Mouse (Mus musculus) Muller cell, postnatal 12 days (primary cell): Measurements from ENCODE around the gene Slc13a5.

Experiments
- DNase-seq: peaks from one replicate; pipeline ENCODE4 v3.0.0-alpha.2; 2015; ENCODE audit errors: inconsistent ontology term

The Slc13a5 gene

DNA sequence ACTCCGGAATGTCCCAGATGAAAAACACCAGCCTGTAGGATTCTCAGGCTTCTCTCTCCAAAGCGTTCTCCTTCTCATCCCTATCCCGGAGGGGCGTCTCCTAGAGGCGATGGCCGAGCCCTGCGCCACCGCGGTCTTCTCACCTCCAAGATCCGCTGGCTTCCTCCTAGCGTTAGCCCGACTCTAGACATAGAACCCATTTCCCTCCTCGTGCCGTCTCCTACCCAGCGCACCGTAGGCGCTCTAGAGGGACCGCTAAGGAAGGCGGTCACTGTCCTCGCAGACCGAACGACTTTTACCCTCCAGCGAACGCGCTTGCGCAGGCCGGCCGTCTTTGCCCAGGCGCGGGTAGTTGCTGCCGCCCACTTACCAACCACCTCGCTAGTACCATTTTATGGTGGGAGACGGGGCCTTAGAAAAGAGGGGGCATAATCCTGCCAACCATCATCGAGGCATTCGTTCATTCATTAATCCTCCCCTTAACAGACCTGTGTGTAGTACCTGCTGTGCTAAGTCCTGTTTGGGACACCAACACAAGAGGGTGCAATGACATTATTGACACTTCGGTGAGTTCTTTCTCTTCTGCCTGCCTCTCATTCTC lies at the start of gene Slc13a5:
TSS of gene Slc13a5 (minus strand) at position 263 of the 601 bp plus-strand sequence.
- no peak for DNase-seq

DNA sequence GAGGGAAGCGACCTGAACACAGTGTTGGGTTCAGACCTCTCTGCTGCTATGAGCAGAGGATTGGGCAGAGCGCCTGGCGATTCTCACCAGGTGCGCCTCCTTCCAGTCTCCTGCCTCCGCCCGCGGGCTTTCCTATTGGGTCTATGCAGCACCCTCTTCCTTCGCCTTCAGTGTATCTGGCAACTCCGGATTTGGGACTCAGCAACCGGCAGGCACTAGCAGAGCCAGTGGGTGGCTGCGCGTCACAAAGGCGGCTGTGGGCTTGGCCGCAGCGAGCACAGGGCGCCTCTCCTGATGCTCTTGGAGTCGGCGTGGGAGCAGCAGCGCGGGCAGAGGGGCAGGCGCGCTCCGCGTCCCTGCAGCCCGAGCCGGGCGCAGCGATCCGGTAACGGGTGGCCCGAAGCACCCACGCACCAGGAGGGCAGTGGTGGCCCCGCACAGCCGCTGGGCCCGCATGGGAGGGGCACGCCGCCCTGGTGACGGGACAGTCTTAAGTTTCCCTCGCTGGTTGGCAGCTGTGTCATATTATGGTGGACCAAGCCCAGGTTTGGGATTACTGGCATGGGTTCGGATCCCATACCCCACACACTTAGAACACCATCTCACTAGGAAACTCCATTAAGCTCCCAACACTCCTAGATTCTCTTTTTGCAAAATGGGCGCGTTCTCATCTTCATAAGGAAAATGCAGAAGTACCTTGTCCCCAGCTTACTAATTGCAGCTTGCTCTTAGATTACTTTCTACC lies 47.3 kb upstream of the Slc13a5 start, which contains the start of gene Fbxo39:
TSS of gene Fbxo39 (plus strand) at position 294 of the 745 bp plus-strand sequence.
- DNase-seq = peak; percentile 22

- DNase-seq = no peak
Measured at GRCm38 (mm10) chr11:72311355-72312001, 44.5 kb upstream of the Slc13a5 start.

DNA sequence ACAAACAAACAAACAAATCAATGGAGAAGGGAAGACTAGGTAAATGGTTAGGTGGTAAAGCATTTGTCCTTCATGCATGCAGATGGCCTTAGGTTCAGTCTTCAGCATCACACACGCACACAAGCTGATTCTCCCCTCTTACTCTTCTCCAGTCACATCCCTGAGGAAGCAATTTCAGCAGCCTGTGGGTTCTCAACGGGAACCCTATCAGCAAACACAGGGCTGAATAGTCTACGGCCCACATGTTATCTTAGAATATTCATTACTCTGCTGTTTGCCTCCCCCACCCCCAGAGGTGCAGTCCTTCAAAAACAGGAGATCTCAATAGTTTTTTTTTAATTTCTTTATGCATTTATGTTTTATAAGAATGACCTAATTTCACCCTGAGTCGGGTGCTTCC lies 43.5 kb upstream of the Slc13a5 start:
- DNase-seq = no peak

DNA sequence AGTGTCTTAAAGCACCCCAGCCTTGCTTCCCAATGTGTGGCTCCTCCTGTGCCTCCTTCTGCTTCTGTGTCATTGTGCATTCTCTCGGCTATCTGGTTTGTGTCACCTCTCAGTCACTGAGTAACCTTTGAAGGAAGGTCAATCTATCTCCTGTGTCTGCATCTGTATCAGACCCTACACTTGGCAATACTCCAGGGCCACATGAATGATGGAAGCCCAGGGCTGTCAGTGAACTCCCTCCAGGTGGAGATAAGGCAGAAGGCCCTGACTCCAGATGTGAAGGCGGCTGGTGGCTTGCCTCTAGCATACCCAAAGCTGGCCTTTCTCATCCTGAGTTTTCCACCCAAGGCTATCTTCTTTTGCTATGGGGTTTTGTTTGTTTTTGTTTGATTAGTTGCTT lies 42.0 kb upstream of the Slc13a5 start:
- no peak for DNase-seq

DNA sequence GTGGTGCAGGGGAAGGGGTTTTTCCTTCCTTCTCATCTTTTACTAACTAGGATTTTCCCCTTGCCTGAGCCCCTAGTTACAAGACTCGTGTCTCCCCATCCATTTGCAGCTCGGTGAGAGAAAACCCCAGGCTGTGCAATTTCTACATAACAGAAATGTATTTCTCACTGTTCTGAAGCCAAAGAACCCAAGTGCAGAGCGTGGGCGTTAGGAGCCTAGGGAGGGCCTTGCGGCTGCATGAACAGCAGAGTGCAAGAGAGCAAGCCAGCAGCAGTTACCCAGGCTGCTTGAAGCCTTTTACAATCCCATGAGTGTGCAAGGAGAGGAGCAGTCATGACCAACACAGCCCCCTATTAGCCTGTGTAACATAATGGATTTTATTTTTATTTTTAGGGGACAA lies 40.4 kb upstream of the Slc13a5 start:
- no peak for DNase-seq

- peak; percentile 77 for DNase-seq
Measured at GRCm38 (mm10) chr11:72302230-72302629, 35.2 kb upstream of the Slc13a5 start.

DNA sequence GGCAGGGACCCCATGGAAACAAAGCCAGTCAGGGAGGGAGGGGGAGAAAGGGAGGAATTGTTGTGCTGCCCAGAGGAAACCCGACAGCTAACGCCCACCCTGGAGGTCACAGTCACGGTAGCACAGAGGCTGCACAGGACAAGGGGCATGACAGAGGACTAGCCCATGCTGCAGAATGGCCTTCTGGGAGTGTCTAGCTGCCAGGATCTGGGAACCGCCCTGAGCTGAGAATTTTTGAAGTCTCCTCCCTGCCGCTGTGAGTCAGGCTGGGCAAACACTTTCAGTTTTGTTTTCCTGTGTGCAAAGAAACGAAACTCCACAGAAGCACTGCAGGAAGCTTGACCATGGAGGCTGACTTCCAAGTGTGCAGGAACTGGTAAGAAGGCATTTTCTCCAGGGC lies 34.3 kb upstream of the Slc13a5 start, which contains the start of gene Xaf1:
TSS of gene Xaf1 (plus strand) at position 296 of the 400 bp plus-strand sequence.
- peak; percentile 79 for DNase-seq

DNA sequence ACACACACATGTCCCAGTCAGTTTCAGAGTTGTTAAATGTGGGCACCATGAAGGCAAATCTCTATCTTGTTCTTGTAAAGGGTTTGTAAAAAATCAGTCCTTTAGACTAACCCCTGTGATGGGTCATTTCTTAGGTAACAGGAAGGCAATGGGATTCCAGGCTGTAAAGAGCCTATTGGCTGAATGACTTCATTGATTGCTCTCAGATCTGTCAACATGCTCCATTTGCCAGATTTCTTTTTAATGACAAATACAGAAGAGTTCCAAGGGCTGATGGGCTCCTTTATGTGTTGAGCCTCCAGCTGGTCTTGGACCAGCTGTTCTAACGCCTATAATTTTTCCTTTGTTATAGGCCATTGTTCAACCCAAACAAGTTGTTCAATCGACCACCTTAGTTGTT lies 26.1 kb upstream of the Slc13a5 start:
- DNase-seq = no peak

DNA sequence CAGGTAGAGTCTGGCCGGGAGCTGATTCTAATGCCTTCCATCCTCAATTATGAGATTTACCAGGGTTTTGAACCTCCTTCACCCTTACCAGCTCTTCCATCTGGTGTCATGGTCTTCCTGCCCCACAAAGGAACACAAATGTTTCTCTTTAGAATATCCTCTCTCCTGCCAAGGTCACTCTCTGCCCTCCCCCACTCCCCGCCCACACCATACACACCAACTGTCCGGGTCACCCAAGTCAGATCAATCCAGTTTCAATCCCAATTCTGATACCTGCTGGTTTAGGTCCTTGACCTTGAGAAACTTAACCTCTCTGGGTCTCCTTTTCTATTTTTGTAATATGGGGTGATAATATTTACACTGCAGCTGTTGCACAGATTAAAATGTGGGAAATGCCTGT lies 20.5 kb upstream of the Slc13a5 start:
- DNase-seq = no peak

DNA sequence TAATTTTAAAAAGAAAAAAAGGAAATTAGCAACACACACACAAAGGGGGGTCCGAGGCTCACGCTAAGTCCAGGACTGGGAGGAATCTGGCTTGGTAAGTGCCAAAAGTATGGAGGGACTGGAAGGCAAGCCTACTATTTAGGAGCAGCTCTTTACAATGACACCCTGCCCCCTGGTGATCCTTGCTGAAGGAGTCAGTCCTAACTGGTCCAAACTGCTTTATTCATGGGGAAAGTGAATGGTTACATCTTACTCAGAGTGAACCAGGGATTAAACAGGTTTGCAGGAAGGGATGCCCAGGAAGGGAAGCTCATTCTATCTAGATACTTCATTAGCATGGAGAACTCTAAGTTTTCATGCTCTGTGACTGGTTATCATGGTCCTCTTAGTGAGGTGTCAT lies 20.1 kb upstream of the Slc13a5 start:
- no peak for DNase-seq

GRCm38 (mm10) chr11:72286651-72287050 lies 19.6 kb upstream of the Slc13a5 start:
- DNase-seq = no peak

GRCm38 (mm10) chr11:72285971-72286480 lies 19.0 kb upstream of the Slc13a5 start:
- DNase-seq = peak; percentile 84

GRCm38 (mm10) chr11:72284532-72285182 lies 17.6 kb upstream of the Slc13a5 start:
- DNase-seq = no peak

GRCm38 (mm10) chr11:72283486-72284224 lies 16.6 kb upstream of the Slc13a5 start:
- DNase-seq = no peak

DNA sequence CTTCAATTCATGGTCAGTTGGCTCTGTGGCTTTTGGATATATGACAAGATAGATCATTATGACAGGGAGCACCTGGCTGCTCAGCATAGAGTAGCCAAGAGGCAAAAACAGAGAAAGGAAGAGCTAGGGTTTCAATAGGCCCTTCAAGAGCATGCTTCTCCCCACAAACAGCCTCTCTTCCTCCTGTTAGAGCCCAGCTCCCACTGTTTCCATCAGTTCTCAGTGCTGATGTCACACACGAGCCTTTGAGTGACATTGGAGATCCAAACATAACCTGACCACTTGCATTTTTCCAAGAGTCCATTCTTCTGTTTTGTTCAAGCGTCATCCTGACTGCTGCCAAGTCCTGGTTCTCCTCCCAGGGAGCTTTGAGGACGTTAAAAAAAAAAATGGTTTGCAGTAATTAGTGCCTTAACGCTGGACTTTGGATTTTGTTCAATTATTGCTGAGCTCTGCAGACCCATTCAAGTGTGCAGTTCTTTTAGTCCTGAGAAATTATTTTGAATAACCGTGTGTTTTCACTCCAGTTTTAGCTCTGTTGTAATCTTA lies 14.9 kb upstream of the Slc13a5 start:
- peak; percentile 88 for DNase-seq

- DNase-seq = no peak
Measured at GRCm38 (mm10) chr11:72281143-72281851, 14.3 kb upstream of the Slc13a5 start.

- no peak for DNase-seq
Measured at GRCm38 (mm10) chr11:72273341-72273740, 6.3 kb upstream of the Slc13a5 start.

DNA sequence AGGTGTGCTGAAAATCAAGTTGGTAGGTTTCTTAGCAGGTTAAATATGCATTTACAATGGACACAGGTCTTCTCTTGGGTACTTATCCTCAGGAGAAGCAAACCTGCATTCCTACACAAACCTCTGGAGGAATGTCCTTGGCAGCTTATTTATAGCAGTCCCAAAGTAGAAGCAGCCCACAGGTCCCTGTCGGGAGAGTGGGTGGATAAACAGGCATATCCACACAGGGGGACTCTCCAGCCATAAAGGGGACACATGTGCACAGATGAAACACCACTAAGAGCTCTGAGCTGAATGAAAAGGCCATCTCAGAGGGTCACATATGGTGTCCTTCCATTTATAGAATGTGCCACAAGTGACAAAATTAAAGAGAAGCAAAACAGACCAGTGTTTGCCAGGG lies 4.7 kb upstream of the Slc13a5 start:
- no peak for DNase-seq

- peak; percentile 89 for DNase-seq
Measured at GRCm38 (mm10) chr11:72266207-72266959, 639 bp downstream of the Slc13a5 start.
